Mouse (Mus musculus): ENCODE measurements at regions not wholly inside any gene's neighbourhood (a gene's known extent, or its start where the extent isn't known, plus 50 kb on each side); places are given as distances from the start of the nearest gene placed in this dataset.

DNA sequence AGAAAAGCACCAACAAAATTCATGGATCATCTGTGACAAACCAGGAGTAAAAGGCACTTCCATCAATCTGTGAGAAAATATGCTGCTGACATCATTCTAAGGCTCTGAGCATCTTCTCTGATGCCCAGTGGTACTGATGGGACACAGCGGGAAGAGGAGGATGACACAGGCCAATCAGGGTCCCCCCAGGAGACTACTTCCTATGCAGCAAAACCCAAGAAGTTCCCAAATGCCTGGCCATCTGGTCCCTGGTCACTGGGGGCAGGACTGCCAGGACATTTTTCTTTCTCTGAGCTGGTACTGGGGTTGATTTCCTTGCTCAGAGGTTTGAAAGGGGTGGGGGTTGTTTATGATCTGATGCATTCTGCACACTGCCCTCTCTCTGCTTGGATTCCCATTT is 158.4 kb downstream of the Gm19410 start:
- TF ChIP-seq EP300 (IDR thresholded peaks at IDR 0.05; ENCODE audit: low read depth) (no peak), CTCF (IDR thresholded peaks at IDR 0.05; ENCODE audit: low read depth) (no peak)

All from liver, embryonic 14.5 days (tissue).